In the genomic region with DNA sequence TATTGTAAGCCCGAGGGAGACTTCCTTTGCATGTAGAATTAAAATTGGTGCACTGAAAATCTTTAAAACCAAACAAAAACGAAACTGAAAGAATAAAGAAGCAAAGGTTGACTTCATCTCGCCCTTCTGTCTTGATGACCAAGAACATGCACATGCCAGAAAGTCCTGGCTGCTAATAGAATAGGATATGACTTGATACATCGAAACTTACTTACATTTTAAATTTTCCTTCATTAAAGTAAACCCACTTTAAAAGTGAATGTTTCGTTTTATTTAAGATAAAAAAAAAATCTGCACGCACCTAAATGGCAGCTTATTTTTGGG, we compare ENCODE assay signal across 11 mouse cellular contexts. TPM values are rescaled to one million over a fixed set of nuclear protein-coding genes. Genes with fewer than 3 reads are reported as not detected.
DNase-seq lines count a peak whose midpoint lies in the region; ATAC-seq lines count a peak whose summit lies in the region.
"Had no signal": no experiment of that assay in that cellular context is flagged by ENCODE, and none has a peak within 500 bp of the region (broad histone marks: within the 10 kb centered on the region; RNA-seq: fewer than 3 reads in every experiment).

No protein-coding gene starts in this region.

- ATAC-seq in kidney, embryonic 15.5 days (replicated peaks; ENCODE audit: low FRiP score): no peak
- ATAC-seq in embryonic facial prominence, embryonic 14.5 days (ENCODE audit: low read depth): no peak
- no peak for ATAC-seq in intestine, embryonic 16.5 days
- ATAC-seq in midbrain, embryonic 16.5 days: no peak

- peak overlapping the region; percentile 31 for H3K4me3 ChIP-seq in kidney, embryonic 15.5 days (replicated peaks)
- peak overlapping the region; percentile 36 for H3K4me3 ChIP-seq in embryonic facial prominence, embryonic 14.5 days (ENCODE audit: low read depth, low read length)
- H3K4me3 ChIP-seq in intestine, embryonic 16.5 days (ENCODE audit: low read length): peak overlapping the region; percentile 35
- H3K4me3 ChIP-seq in midbrain, embryonic 16.5 days (ENCODE audit: low read depth, low read length): peak overlapping the region; percentile 39

- H3K4me1 ChIP-seq in kidney, embryonic 15.5 days: peaks cover 34% of the 10 kb centered on the region
- H3K4me1 ChIP-seq in embryonic facial prominence, embryonic 14.5 days (ENCODE audit: control insufficient read depth, insufficient read depth, low read length): peaks cover 10% of the 10 kb centered on the region; the same call in 1 of the 2 replicates
- H3K4me1 ChIP-seq in intestine, embryonic 16.5 days (ENCODE audit: control insufficient read depth, insufficient read depth, low read length): peaks cover 22% of the 10 kb centered on the region
- H3K4me1 ChIP-seq in midbrain, embryonic 16.5 days (ENCODE audit: control insufficient read depth, insufficient read depth, low read length): peaks cover 17% of the 10 kb centered on the region

- H3K27me3 ChIP-seq in kidney, embryonic 15.5 days: peaks cover 98% of the 10 kb centered on the region
- peaks cover 89% of the 10 kb centered on the region for H3K27me3 ChIP-seq in embryonic facial prominence, embryonic 14.5 days (replicated peaks; ENCODE audit: control insufficient read depth, insufficient read depth, low read length)
- H3K27me3 ChIP-seq in intestine, embryonic 16.5 days (replicated peaks; ENCODE audit: control insufficient read depth, insufficient read depth, low read length): peaks cover 77% of the 10 kb centered on the region
- H3K27me3 ChIP-seq in midbrain, embryonic 16.5 days (ENCODE audit: control insufficient read depth, insufficient read depth, low read depth, low read length): peaks cover 20% of the 10 kb centered on the region

- H3K4me2 ChIP-seq in kidney, embryonic 15.5 days: peak overlapping the region; percentile 44
- peak overlapping the region; percentile 59 for H3K4me2 ChIP-seq in embryonic facial prominence, embryonic 14.5 days (ENCODE audit: low read depth, low read length)
- peak overlapping the region; percentile 51 for H3K4me2 ChIP-seq in intestine, embryonic 16.5 days (ENCODE audit: low read depth, low read length)
- peak overlapping the region; percentile 67 for H3K4me2 ChIP-seq in midbrain, embryonic 16.5 days (ENCODE audit: low read length)

- no peaks in the 10 kb centered on the region for H3K9me3 ChIP-seq in kidney, embryonic 15.5 days (replicated peaks)
- H3K9me3 ChIP-seq in embryonic facial prominence, embryonic 14.5 days (ENCODE audit: control insufficient read depth, low read length): no peaks in the 10 kb centered on the region
- H3K9me3 ChIP-seq in intestine, embryonic 16.5 days (ENCODE audit: control insufficient read depth, low read length): no peaks in the 10 kb centered on the region
- no peaks in the 10 kb centered on the region for H3K9me3 ChIP-seq in midbrain, embryonic 16.5 days (replicated peaks; ENCODE audit: control insufficient read depth, low read length, poor library complexity, severe bottlenecking)

- no peaks in the 10 kb centered on the region for H3K36me3 ChIP-seq in kidney, embryonic 15.5 days
- no peaks in the 10 kb centered on the region for H3K36me3 ChIP-seq in embryonic facial prominence, embryonic 14.5 days (ENCODE audit: control insufficient read depth, insufficient read depth, low read length)
- no peaks in the 10 kb centered on the region for H3K36me3 ChIP-seq in intestine, embryonic 16.5 days (ENCODE audit: control insufficient read depth, insufficient read depth, low read length)
- no peaks in the 10 kb centered on the region for H3K36me3 ChIP-seq in midbrain, embryonic 16.5 days (ENCODE audit: control insufficient read depth, insufficient read depth, low read length)

- H3K9ac ChIP-seq in kidney, embryonic 15.5 days: no peak overlapping the region
- H3K9ac ChIP-seq in embryonic facial prominence, embryonic 14.5 days (ENCODE audit: low read depth, low read length): 0 out of 2 replicates have a peak overlapping the region, but pooled peaks have one; percentile 49
- H3K9ac ChIP-seq in intestine, embryonic 16.5 days (ENCODE audit: low read depth, low read length): no peak overlapping the region
- H3K9ac ChIP-seq in midbrain, embryonic 16.5 days (ENCODE audit: low read depth, low read length): peak overlapping the region; percentile 61

- WGBS in kidney, embryonic 15.5 days: 3% methylated on average over 6 of the region's 6 CpGs
- WGBS in embryonic facial prominence, embryonic 14.5 days: 7% methylated on average over 6 of the region's 6 CpGs
- WGBS in intestine, embryonic 16.5 days: 10% methylated on average over 6 of the region's 6 CpGs
- 7% methylated on average over 6 of the region's 6 CpGs for WGBS in midbrain, embryonic 16.5 days

- H3K27ac ChIP-seq in kidney, embryonic 15.5 days: no peak overlapping the region
- H3K27ac ChIP-seq in embryonic facial prominence, embryonic 14.5 days (replicated peaks; ENCODE audit: low read depth, low read length): no peak overlapping the region
- H3K27ac ChIP-seq in intestine, embryonic 16.5 days (ENCODE audit: low read length): no peak overlapping the region
- peak overlapping the region; percentile 48 for H3K27ac ChIP-seq in midbrain, embryonic 16.5 days (ENCODE audit: low read length)

- DNase-seq in kidney, postnatal 10 days: no peak
- no peak for DNase-seq in embryonic facial prominence, embryonic 14.5 days (ENCODE audit: low spot score)
- DNase-seq in cerebellum, adult 18-20 months: no peak
- DNase-seq in right cerebral cortex, postnatal 14 days: no peak
- DNase-seq in embryo, embryonic 11 days: no peak
- DNase-seq: cerebellum, adult 11-12 months; kidney, adult 11 months; thymus, postnatal 4 days had no signal

RNA-seq across cellular contexts. Expression of gene Irx2, which starts 3.8 kb away (rescaled TPM):
- polyA plus RNA-seq in kidney, embryonic 15.5 days (2015; fragmentation: Nextera tagmentation; extraction: Ambion mirVana): 7.9 and 8.0 TPM in 2 replicates
- 25.7 and 26.7 TPM in 2 replicates for polyA plus RNA-seq in embryonic facial prominence, embryonic 14.5 days (2014; fragmentation: Nextera tagmentation; extraction: Ambion mirVana)
- polyA plus RNA-seq in intestine, embryonic 16.5 days (2015; fragmentation: Nextera tagmentation; extraction: Ambion mirVana): not detected in 2 replicates
- polyA plus RNA-seq in midbrain, embryonic 16.5 days (2015; fragmentation: Nextera tagmentation; extraction: Ambion mirVana): 33.3 and 34.0 TPM in 2 replicates

Comparison
In these comparisons a context has a peak if more than half of its experiments do, and no peak if none do; other contexts are left out.
1. H3K9ac ChIP-seq: peak in embryonic facial prominence, embryonic 14.5 days (single experiment) and midbrain, embryonic 16.5 days (single experiment); none in kidney, embryonic 15.5 days (single experiment) and intestine, embryonic 16.5 days (single experiment).
2. Peak in every context shown above with its lines, with median percentiles within 50 percentile points of each other: H3K4me2 ChIP-seq and H3K4me3 ChIP-seq.